Mouse (Mus musculus) forebrain, embryonic 16.5 days (tissue): ENCODE results near the gene Rgp1. TPM values are rescaled to one million over a fixed set of nuclear protein-coding genes. Genes with fewer than 3 reads are reported as not detected.

ENCODE experiments used
- ATAC-seq: fragments of 200-750 bp; cut with Nextera tagmentation; 2 replicates; pipeline ENCODE4 v1.8.0; 2017; ENCODE audit warnings: mild to moderate bottlenecking, moderate library complexity
- H3K27ac ChIP-seq: fragments of 300-500 bp; sonication (generic); 2 replicates; pipeline ENCODE4 v1.5.1; 2014; ENCODE audit warnings: low read length, control low read depth
- H3K27me3 ChIP-seq: fragments of 300-500 bp; sonication (generic); replicated peaks from 2 replicates; pipeline ENCODE4 v1.6.1; 2014; ENCODE audit warnings: low read length; ENCODE audit not compliant: control insufficient read depth, insufficient read depth
- H3K36me3 ChIP-seq: fragments of 300-500 bp; sonication (generic); 2 replicates; pipeline ENCODE4 v1.6.1; 2014; ENCODE audit not compliant: control insufficient read depth, insufficient read depth
- H3K4me1 ChIP-seq: fragments of 300-500 bp; sonication (generic); replicated peaks from 2 replicates; pipeline ENCODE4 v1.6.1; 2014; ENCODE audit warnings: low read length; ENCODE audit not compliant: control insufficient read depth, insufficient read depth
- H3K4me2 ChIP-seq: fragments of 300-500 bp; sonication (generic); 2 replicates; pipeline ENCODE4 v1.6.1; 2014; ENCODE audit warnings: mild to moderate bottlenecking, low read length, control low read depth
- H3K4me3 ChIP-seq: fragments of 300-500 bp; sonication (generic); replicated peaks from 2 replicates; pipeline ENCODE4 v1.5.1; 2014; ENCODE audit warnings: mild to moderate bottlenecking, low read length, control low read depth
- H3K9ac ChIP-seq: fragments of 300-500 bp; sonication (generic); replicated peaks from 2 replicates; pipeline ENCODE4 v1.6.1; 2014; ENCODE audit warnings: low read depth, low read length, control low read depth
- H3K9me3 ChIP-seq: fragments of 300-500 bp; sonication (generic); 2 replicates; pipeline ENCODE4 v1.6.1; 2016; ENCODE audit warnings: low read length; ENCODE audit not compliant: control insufficient read depth
- WGBS: fragments of 180-500 bp; shearing (Covaris S2); extraction: QIAGEN DNeasy Blood & Tissue Kit; methylation state at CpG from one replicate; pipeline ENCODE4 v1.1.7; 2014; 5-methylcytosine and 5-hydroxymethylcytosine counted together
- polyA plus RNA-seq: library from polyadenylated mRNA; unstranded; fragments of >200 nt; fragmentation: Nextera tagmentation; extraction: Ambion mirVana; gene quantifications from 2 replicates; pipeline ENCODE4 v1.2.1, GENCODE M21; 2015

Gene Rgp1
- polyA plus RNA-seq, 1 experiment from 2014 or later = 30.5 TPM

GRCm38 (mm10) chr4:43600195-43600934 is 21.9 kb downstream of the Rgp1 start:
- no peak overlapping the region for H3K27ac ChIP-seq
- no peak for ATAC-seq
- no peak overlapping the region for H3K4me2 ChIP-seq
- no peaks in the 10 kb centered on the region for H3K9me3 ChIP-seq
- H3K9ac ChIP-seq = no peak overlapping the region
- no peaks in the 10 kb centered on the region for H3K36me3 ChIP-seq
- H3K4me3 ChIP-seq = no peak overlapping the region
- no peaks in the 10 kb centered on the region for H3K4me1 ChIP-seq
- no peaks in the 10 kb centered on the region for H3K27me3 ChIP-seq
- 70% methylated on average over 9 of the region's 9 CpGs for WGBS

DNA sequence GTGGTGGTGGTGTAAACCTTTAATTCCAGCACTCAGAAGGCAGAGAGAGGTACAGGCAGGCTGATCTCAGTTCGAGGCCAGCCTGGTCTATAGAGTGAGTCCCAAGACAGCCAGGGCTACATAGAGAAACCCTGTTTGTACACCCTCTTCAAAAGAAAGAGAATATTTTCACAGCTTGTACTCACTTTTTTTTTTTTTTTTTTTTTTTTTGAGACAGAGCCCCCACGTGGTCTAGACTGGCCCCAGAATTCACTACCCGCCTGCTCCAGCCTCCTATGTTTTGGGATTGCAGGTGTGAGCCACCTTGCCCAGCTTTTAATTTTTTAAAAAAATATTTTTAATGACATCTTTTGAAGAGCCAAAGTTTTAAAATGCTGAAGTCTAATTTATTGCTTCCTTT is 25.6 kb downstream of the Rgp1 start:
- H3K9ac ChIP-seq = no peak overlapping the region
- H3K9me3 ChIP-seq = no peaks in the 10 kb centered on the region
- no peak overlapping the region for H3K4me2 ChIP-seq
- 86% methylated on average over 3 of the region's 3 CpGs for WGBS
- H3K27ac ChIP-seq = no peak overlapping the region
- no peaks in the 10 kb centered on the region for H3K4me1 ChIP-seq
- no peaks in the 10 kb centered on the region for H3K27me3 ChIP-seq
- H3K36me3 ChIP-seq = no peaks in the 10 kb centered on the region
- no peak for ATAC-seq
- no peak overlapping the region for H3K4me3 ChIP-seq

GRCm38 (mm10) chr4:43604751-43605685 is 26.5 kb downstream of the Rgp1 start:
- ATAC-seq = no peak
- H3K27me3 ChIP-seq = no peaks in the 10 kb centered on the region
- no peak overlapping the region for H3K4me2 ChIP-seq
- H3K9me3 ChIP-seq = no peaks in the 10 kb centered on the region
- no peaks in the 10 kb centered on the region for H3K4me1 ChIP-seq
- H3K9ac ChIP-seq = no peak overlapping the region
- no peak overlapping the region for H3K27ac ChIP-seq
- no peaks in the 10 kb centered on the region for H3K36me3 ChIP-seq
- H3K4me3 ChIP-seq = no peak overlapping the region
- WGBS = 83% methylated on average over 9 of the region's 9 CpGs

DNA sequence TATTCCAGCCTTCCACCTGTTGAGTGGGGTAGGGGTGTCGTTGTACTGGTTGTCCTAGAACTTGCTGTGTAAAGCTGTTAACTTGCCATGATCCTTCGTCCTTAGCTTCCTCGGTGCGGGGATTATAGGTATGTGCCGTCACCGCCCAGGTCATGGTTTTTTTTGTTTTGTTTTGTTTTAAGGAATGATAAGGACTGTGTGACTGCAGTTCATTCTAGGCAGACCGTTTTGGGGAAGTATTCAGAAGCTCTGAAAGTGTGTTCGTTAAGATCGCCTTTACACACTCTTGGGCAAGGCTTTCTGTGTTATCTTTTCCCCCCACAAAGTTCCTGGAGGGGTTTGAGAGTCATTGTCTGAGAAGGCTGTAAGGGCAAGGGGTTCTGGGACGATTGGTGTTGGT is 34.0 kb downstream of the Rgp1 start:
- H3K27ac ChIP-seq = no peak overlapping the region
- no peaks in the 10 kb centered on the region for H3K27me3 ChIP-seq
- no peaks in the 10 kb centered on the region for H3K36me3 ChIP-seq
- no peaks in the 10 kb centered on the region for H3K9me3 ChIP-seq
- H3K9ac ChIP-seq = no peak overlapping the region
- ATAC-seq = no peak
- H3K4me1 ChIP-seq = no peaks in the 10 kb centered on the region
- H3K4me3 ChIP-seq = no peak overlapping the region
- WGBS = 65% methylated on average over 10 of the region's 10 CpGs
- H3K4me2 ChIP-seq = no peak overlapping the region

DNA sequence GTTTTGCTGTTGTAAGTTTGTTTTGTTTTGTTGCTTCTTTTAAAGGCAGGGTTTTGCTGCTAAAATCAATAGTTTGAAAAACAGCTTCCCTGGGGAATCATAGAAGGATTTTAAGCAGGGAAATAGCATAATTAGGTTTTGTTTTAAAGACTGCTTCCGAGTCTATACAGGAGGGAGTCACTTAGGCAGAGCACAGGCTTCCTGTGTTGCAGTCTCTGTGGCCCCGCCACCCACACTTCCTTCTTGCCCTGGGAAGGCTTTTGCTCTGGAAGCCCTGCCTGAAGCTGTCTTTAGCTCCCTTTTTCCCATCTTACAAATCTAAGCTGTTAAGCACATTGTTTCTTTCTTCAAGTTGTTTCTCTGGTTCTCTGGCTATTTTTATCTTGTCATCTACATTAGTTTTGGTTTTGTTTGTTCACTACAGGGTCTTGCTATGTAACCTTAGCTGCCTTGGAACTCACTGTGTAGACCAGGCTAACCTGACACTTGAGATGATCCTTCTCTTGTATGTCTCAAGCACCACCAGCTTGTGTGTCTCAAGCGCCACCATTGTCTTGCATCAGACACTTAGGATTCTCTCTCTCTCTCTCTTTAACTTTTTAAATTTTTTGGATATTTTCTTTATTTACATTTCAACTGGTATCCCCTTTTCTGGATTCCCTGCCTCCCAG is 34.7 kb downstream of the Rgp1 start:
- no peak for ATAC-seq
- no peak overlapping the region for H3K9ac ChIP-seq
- H3K9me3 ChIP-seq = no peaks in the 10 kb centered on the region
- 69% methylated on average over 3 of the region's 3 CpGs for WGBS
- H3K4me1 ChIP-seq = no peaks in the 10 kb centered on the region
- H3K4me2 ChIP-seq = no peak overlapping the region
- H3K27ac ChIP-seq = no peak overlapping the region
- H3K36me3 ChIP-seq = no peaks in the 10 kb centered on the region
- no peaks in the 10 kb centered on the region for H3K27me3 ChIP-seq
- no peak overlapping the region for H3K4me3 ChIP-seq

GRCm38 (mm10) chr4:43620146-43620778 is 41.7 kb downstream of the Rgp1 start:
- no peak overlapping the region for H3K9ac ChIP-seq
- H3K36me3 ChIP-seq = no peaks in the 10 kb centered on the region
- H3K4me1 ChIP-seq = no peaks in the 10 kb centered on the region
- H3K9me3 ChIP-seq = peaks cover 5% of the 10 kb centered on the region
- no peak for ATAC-seq
- no peaks in the 10 kb centered on the region for H3K27me3 ChIP-seq
- H3K4me3 ChIP-seq = no peak overlapping the region
- WGBS = 85% methylated on average over 4 of the region's 4 CpGs
- no peak overlapping the region for H3K4me2 ChIP-seq
- H3K27ac ChIP-seq = no peak overlapping the region

GRCm38 (mm10) chr4:43629106-43629817 is 50.7 kb downstream of the Rgp1 start:
- H3K36me3 ChIP-seq = no peaks in the 10 kb centered on the region
- H3K4me1 ChIP-seq = peaks cover 29% of the 10 kb centered on the region
- H3K4me2 ChIP-seq = no peak overlapping the region; the same call in 1 of the 2 replicates
- peaks cover 9% of the 10 kb centered on the region for H3K9me3 ChIP-seq
- no peak overlapping the region for H3K4me3 ChIP-seq
- 34% methylated on average over 20 of the region's 20 CpGs for WGBS
- no peaks in the 10 kb centered on the region for H3K27me3 ChIP-seq
- ATAC-seq = no peak
- no peak overlapping the region; the same call in 1 of the 2 replicates for H3K9ac ChIP-seq
- H3K27ac ChIP-seq = no peak overlapping the region

DNA sequence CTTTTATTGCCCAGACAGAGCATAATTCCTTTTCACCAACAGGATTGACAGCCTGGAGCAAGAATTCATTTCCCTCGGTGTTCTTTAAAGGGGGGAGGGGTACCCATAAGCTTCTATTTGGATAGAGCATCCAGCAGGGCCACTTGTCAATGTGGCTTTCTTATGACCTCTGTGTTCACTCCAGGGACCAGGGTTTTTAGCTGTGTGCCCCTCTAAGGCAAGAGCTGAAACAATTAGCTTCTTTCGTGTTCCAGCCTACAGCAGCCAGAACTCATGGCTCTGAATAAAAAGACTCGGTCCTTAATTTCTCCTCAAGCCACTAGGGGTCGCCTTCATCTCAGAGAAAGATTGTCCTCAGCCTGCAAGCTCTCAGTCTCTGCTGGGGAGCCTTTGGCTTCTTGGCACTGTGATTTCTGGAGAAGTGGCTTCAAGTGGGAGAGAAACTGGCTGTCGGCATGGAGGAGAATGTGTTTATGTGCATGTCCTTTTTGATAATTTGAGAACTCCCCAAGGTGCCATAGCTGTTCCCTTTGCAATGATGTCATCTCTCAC is 51.6 kb downstream of the Rgp1 start:
- H3K9me3 ChIP-seq = peaks cover 5% of the 10 kb centered on the region
- WGBS = 2% methylated on average over 5 of the region's 5 CpGs
- H3K4me3 ChIP-seq = no peak overlapping the region
- no peaks in the 10 kb centered on the region for H3K27me3 ChIP-seq
- H3K4me2 ChIP-seq = peak overlapping the region; percentile 36
- peaks cover 29% of the 10 kb centered on the region for H3K4me1 ChIP-seq
- H3K9ac ChIP-seq = peak overlapping the region; percentile 36; the same call in 1 of the 2 replicates
- ATAC-seq = peak; percentile 68
- H3K27ac ChIP-seq = peak overlapping the region; percentile 65
- no peaks in the 10 kb centered on the region for H3K36me3 ChIP-seq
